Mouse (Mus musculus) forebrain, embryonic 12.5 days (tissue): ENCODE measurements around the gene Fam163b. TPM values are rescaled to one million over a fixed set of nuclear protein-coding genes. Genes with fewer than 3 reads are reported as not detected.
A peak's percentile ranks its signal among the peaks of the same experiment; 100 is the strongest.

ENCODE experiments used
- ATAC-seq: fragments of 200-750 bp; cut with Nextera tagmentation; 2 replicates; pipeline ENCODE4 v1.8.0; 2017; ENCODE audit warnings: moderate TSS enrichment; ENCODE audit not compliant: low FRiP score
- H3K27ac ChIP-seq: fragments of 300-500 bp; sonication (generic); 2 replicates; pipeline ENCODE4 v1.5.1; 2016; ENCODE audit warnings: mild to moderate bottlenecking
- H3K27me3 ChIP-seq: fragments of 300-500 bp; sonication (generic); 2 replicates; pipeline ENCODE4 v1.6.1; 2016; ENCODE audit warnings: mild to moderate bottlenecking
- H3K36me3 ChIP-seq: fragments of 300-500 bp; sonication (generic); replicated peaks from 2 replicates; pipeline ENCODE4 v1.6.1; 2016; ENCODE audit warnings: mild to moderate bottlenecking
- H3K4me1 ChIP-seq: fragments of 300-500 bp; sonication (generic); 2 replicates; pipeline ENCODE4 v1.6.1; 2016
- H3K4me2 ChIP-seq: fragments of 300-500 bp; sonication (generic); 2 replicates; pipeline ENCODE4 v1.6.1; 2016; ENCODE audit warnings: mild to moderate bottlenecking, moderate library complexity
- H3K4me3 ChIP-seq: fragments of 300-500 bp; sonication (generic); replicated peaks from 2 replicates; pipeline ENCODE4 v1.5.1; 2016; ENCODE audit warnings: mild to moderate bottlenecking
- H3K9ac ChIP-seq: fragments of 300-500 bp; sonication (generic); 2 replicates; pipeline ENCODE4 v1.6.1; 2016; ENCODE audit warnings: mild to moderate bottlenecking
- H3K9me3 ChIP-seq: fragments of 300-500 bp; sonication (generic); 2 replicates; pipeline ENCODE4 v1.6.1; 2016
- WGBS: fragments of 180-500 bp; shearing (Covaris S2); methylation state at CpG from one replicate; pipeline ENCODE4 v1.1.7; 2016; 5-methylcytosine and 5-hydroxymethylcytosine counted together
- polyA plus RNA-seq: library from polyadenylated mRNA; unstranded; fragments of >200 nt; fragmentation: Nextera tagmentation; extraction: Ambion mirVana; gene quantifications from 2 replicates; pipeline ENCODE4 v1.2.1, GENCODE M21; 2016

Gene Fam163b
- polyA plus RNA-seq, 1 experiment from 2014 or later = 0.32 TPM

DNA sequence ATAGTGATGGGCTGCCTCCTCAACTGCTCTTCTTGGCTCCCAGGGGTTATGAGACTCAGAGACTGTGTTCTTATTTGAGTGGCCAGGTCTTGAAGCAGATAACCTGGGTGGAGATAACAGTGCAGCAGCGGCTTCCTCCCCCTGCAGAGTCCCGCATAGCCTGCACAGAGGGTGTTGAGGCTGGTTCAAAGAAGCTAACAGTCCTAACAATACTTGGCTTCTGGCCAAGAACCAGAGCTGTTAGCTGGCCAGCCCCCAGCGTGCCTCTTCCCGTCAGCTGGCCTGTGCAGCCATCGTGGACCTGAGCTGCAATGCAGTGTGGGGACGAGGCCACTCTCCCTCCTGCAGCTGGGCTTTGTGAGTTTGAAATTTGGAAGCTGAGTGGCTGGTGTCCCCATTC is 44.5 kb downstream of the Fam163b start:
- Histone ChIP-seq H3K27ac (0 out of 2 replicates have a peak overlapping the region, but pooled peaks have one; percentile 36), H3K4me1 (peaks cover 17% of the 10 kb centered on the region), H3K4me3 (no peak overlapping the region), H3K27me3 (no peaks in the 10 kb centered on the region), H3K9me3 (no peaks in the 10 kb centered on the region), H3K9ac (no peak overlapping the region), H3K36me3 (no peaks in the 10 kb centered on the region), H3K4me2 (no peak overlapping the region)
- 28% methylated on average over 6 of the region's 6 CpGs for WGBS
- ATAC-seq = 0 out of 2 replicates have a peak, but pooled peaks have one; percentile 9

- Histone ChIP-seq H3K4me3 (no peak overlapping the region), H3K9me3 (no peaks in the 10 kb centered on the region), H3K4me2 (no peak overlapping the region), H3K4me1 (peaks cover 17% of the 10 kb centered on the region), H3K9ac (no peak overlapping the region), H3K27ac (no peak overlapping the region), H3K27me3 (no peaks in the 10 kb centered on the region), H3K36me3 (no peaks in the 10 kb centered on the region)
- WGBS = 70% methylated on average over 6 of the region's 6 CpGs
- no peak for ATAC-seq
These were observed 45.0 kb downstream of the Fam163b start for GRCm38 (mm10) chr2:27097241-27097656.

DNA sequence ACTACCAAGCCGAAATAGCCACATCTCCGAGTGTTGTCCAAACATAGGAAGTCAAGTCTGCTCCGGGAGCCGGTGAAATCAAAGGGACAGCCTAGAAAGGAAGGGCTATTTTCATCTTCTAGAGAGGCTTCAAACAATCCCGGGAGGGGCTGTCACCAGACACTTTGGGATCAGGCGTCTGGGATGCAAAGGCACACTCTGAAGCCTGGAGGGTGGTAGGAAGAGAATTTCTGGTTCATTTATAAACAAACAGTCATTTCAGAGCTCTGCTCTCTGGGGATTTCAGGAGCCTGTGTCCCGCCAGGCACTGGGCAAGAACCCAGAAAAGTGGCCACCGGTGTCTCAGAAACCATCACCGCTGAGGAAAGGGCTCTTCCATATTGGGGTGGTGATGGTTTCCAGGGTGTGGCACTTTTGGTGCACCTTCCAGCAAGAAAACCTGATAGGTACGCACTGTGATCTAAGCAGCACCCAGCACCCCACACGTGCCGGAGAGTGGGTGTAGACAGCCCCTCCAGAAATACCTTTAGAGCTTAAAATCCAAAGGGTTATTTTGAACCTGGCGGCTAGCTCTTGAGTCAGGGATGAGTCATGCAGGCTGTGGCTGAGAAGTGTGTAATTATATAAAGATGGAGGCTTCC is 45.8 kb downstream of the Fam163b start:
- WGBS = 84% methylated on average over 13 of the region's 13 CpGs
- Histone ChIP-seq H3K27ac (no peak overlapping the region), H3K4me1 (peaks cover 17% of the 10 kb centered on the region), H3K4me3 (no peak overlapping the region), H3K4me2 (no peak overlapping the region), H3K36me3 (no peaks in the 10 kb centered on the region), H3K9me3 (no peaks in the 10 kb centered on the region), H3K27me3 (no peaks in the 10 kb centered on the region), H3K9ac (no peak overlapping the region)
- no peak for ATAC-seq

- H3K27me3 ChIP-seq = no peaks in the 10 kb centered on the region
- H3K27ac ChIP-seq = no peak overlapping the region
- ATAC-seq = no peak
- H3K36me3 ChIP-seq = no peaks in the 10 kb centered on the region
- H3K4me3 ChIP-seq = no peak overlapping the region
- WGBS = 90% methylated on average over 7 of the region's 7 CpGs
- no peak overlapping the region for H3K9ac ChIP-seq
- no peak overlapping the region for H3K4me2 ChIP-seq
- H3K4me1 ChIP-seq = peaks cover 17% of the 10 kb centered on the region
- no peaks in the 10 kb centered on the region for H3K9me3 ChIP-seq
These were observed 47.1 kb downstream of the Fam163b start for GRCm38 (mm10) chr2:27095178-27095577.

- no peaks in the 10 kb centered on the region for H3K4me1 ChIP-seq
- H3K9me3 ChIP-seq = no peaks in the 10 kb centered on the region
- no peak overlapping the region for H3K27ac ChIP-seq
- 88% methylated on average over 1 of the region's 1 CpGs for WGBS
- ATAC-seq = no peak
- H3K27me3 ChIP-seq = no peaks in the 10 kb centered on the region
- H3K9ac ChIP-seq = no peak overlapping the region
- no peak overlapping the region for H3K4me2 ChIP-seq
- H3K4me3 ChIP-seq = no peak overlapping the region
- H3K36me3 ChIP-seq = no peaks in the 10 kb centered on the region
These were observed 53.1 kb downstream of the Fam163b start for GRCm38 (mm10) chr2:27089238-27089637.

DNA sequence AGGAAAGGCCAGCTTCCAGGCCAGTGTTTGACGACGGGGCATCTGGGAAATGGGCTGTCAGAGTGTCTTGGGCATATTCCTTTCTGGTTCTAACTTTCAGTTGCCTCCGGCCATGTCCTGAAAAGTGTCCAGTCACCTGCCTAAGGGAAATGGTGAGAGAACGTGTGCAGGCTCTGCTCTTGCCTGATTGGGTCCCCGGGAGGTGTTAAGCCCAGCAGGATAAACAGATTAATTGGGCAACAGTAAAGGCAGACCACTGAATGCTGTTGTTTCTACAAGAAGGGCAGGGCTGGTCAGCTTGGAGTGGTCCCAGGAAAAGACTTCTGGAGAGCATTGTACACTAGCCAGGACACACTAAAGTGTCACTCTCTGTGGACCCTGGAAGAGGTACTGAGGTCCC is 53.6 kb downstream of the Fam163b start:
- Histone ChIP-seq H3K27me3 (no peaks in the 10 kb centered on the region), H3K9me3 (no peaks in the 10 kb centered on the region), H3K9ac (no peak overlapping the region), H3K36me3 (no peaks in the 10 kb centered on the region), H3K27ac (no peak overlapping the region), H3K4me2 (no peak overlapping the region), H3K4me3 (no peak overlapping the region), H3K4me1 (no peaks in the 10 kb centered on the region)
- WGBS = 65% methylated on average over 5 of the region's 5 CpGs
- ATAC-seq = no peak

DNA sequence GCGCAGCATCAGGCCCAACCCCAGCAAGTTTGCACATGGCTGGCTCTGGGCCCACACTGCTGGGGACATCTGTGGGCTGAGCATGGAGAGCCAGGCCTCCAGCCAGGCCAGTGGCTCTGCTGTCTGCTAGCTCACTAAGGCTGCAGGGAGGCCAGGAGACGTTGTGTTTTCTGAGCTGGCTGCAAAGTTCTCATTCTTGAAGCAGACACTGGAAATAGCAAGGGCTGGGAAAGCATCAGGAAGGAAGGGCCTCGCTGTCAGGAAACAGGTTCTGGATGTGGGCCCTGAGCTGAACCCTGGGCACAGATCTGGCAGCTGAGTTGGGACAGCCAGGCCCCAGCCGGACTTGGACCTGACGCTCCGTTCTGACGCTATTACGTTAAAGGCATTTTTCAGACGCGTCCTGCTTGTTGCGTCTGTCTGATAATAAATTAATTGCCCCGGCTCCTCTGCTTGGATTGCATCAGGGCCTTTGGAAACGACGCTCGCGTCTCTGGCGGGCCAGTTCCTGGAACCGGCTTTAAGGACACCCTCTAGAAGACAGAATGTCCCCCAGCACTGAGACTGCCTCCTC is 54.1 kb downstream of the Fam163b start:
- H3K36me3 ChIP-seq = no peaks in the 10 kb centered on the region
- no peak overlapping the region for H3K4me2 ChIP-seq
- H3K9me3 ChIP-seq = no peaks in the 10 kb centered on the region
- H3K4me3 ChIP-seq = no peak overlapping the region
- ATAC-seq = no peak
- H3K9ac ChIP-seq = no peak overlapping the region
- no peaks in the 10 kb centered on the region for H3K27me3 ChIP-seq
- WGBS = 90% methylated on average over 18 of the region's 18 CpGs
- no peak overlapping the region for H3K27ac ChIP-seq
- H3K4me1 ChIP-seq = no peaks in the 10 kb centered on the region

GRCm38 (mm10) chr2:27087581-27087980 is 54.7 kb downstream of the Fam163b start:
- H3K27me3 ChIP-seq = no peaks in the 10 kb centered on the region
- no peak for ATAC-seq
- H3K4me1 ChIP-seq = no peaks in the 10 kb centered on the region
- H3K4me3 ChIP-seq = no peak overlapping the region
- H3K9me3 ChIP-seq = no peaks in the 10 kb centered on the region
- H3K4me2 ChIP-seq = no peak overlapping the region
- 83% methylated on average over 5 of the region's 5 CpGs for WGBS
- no peak overlapping the region for H3K9ac ChIP-seq
- H3K36me3 ChIP-seq = no peaks in the 10 kb centered on the region
- H3K27ac ChIP-seq = no peak overlapping the region

- H3K27me3 ChIP-seq = no peaks in the 10 kb centered on the region
- no peak for ATAC-seq
- no peak overlapping the region for H3K9ac ChIP-seq
- H3K27ac ChIP-seq = no peak overlapping the region
- no peak overlapping the region for H3K4me3 ChIP-seq
- no peaks in the 10 kb centered on the region for H3K4me1 ChIP-seq
- 86% methylated on average over 4 of the region's 4 CpGs for WGBS
- no peak overlapping the region for H3K4me2 ChIP-seq
- no peaks in the 10 kb centered on the region for H3K36me3 ChIP-seq
- no peaks in the 10 kb centered on the region for H3K9me3 ChIP-seq
These were observed 55.7 kb downstream of the Fam163b start for GRCm38 (mm10) chr2:27086483-27087010.

GRCm38 (mm10) chr2:27085801-27086200 is 56.5 kb downstream of the Fam163b start:
- H3K4me2 ChIP-seq = no peak overlapping the region
- H3K4me1 ChIP-seq = no peaks in the 10 kb centered on the region
- no peaks in the 10 kb centered on the region for H3K9me3 ChIP-seq
- no peak for ATAC-seq
- 55% methylated on average over 2 of the region's 2 CpGs for WGBS
- H3K27ac ChIP-seq = no peak overlapping the region
- H3K36me3 ChIP-seq = no peaks in the 10 kb centered on the region
- H3K27me3 ChIP-seq = no peaks in the 10 kb centered on the region
- H3K4me3 ChIP-seq = no peak overlapping the region
- H3K9ac ChIP-seq = no peak overlapping the region

GRCm38 (mm10) chr2:27084963-27085362 is 57.3 kb downstream of the Fam163b start:
- WGBS = 69% methylated on average over 8 of the region's 8 CpGs
- Histone ChIP-seq H3K4me3 (no peak overlapping the region), H3K4me1 (peaks cover 4% of the 10 kb centered on the region), H3K9me3 (no peaks in the 10 kb centered on the region), H3K27ac (no peak overlapping the region), H3K9ac (no peak overlapping the region), H3K36me3 (no peaks in the 10 kb centered on the region), H3K27me3 (no peaks in the 10 kb centered on the region), H3K4me2 (no peak overlapping the region)
- no peak for ATAC-seq

DNA sequence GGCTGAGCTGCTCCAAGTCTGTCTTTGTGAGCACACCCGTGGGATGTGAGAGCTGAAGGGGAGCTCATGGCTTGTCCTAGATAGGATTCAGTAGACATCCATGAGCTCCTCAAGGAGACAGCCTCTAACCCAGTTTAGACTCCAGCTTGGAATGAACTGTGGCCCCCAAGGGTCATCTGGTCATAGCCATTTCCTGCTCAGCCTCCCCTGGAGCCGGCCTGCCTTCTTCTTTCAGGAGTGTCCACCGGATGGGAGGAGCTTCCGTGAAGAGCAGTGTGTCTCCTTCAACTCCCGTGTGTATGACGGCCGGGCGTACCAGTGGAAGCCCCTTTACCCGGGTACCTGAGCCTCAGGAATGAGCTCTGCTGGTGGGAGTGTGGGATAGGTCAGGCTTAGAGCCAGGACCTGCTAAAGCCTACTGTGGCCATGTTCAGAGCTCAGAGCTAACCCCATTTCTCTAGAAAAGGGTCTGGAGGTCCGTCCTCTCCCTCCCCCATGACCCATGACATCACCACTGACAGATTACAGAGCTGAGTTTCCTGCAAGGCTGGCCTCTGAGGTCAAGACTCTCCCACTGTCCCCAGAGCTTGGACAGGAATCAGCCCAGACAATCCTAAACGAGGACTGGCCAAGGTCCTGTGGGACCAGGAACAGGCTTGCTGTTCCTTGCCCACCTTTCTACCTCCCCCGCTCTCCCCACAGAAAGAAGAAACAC is 58.4 kb downstream of the Fam163b start:
- Histone ChIP-seq H3K36me3 (no peaks in the 10 kb centered on the region), H3K27me3 (no peaks in the 10 kb centered on the region), H3K9ac (no peak overlapping the region), H3K4me1 (peaks cover 14% of the 10 kb centered on the region), H3K9me3 (no peaks in the 10 kb centered on the region), H3K27ac (no peak overlapping the region), H3K4me2 (no peak overlapping the region), H3K4me3 (no peak overlapping the region)
- ATAC-seq = no peak
- 77% methylated on average over 12 of the region's 12 CpGs for WGBS
